Mouse (Mus musculus): Measurements from ENCODE around the gene Flt3l. TPM values are rescaled to one million over a fixed set of nuclear protein-coding genes. Genes with fewer than 3 reads are reported as not detected.
"Not testable (repeated sequence)": the region's sequence is repeated elsewhere in the genome, so short reads cannot be mapped to it uniquely, and the experiment has no call there.

Flt3l gene
- polyA plus RNA-seq, 1 experiment: 29.6 TPM

GRCm38 (mm10) chr7:45103652-45104180 lies 32.5 kb downstream of the Flt3l start, which contains the start of gene Fcgrt:
TSS of gene Fcgrt (minus strand) at chr7:45103851.
- DNase-seq (ENCODE audit: extremely low spot score in 1 of 2, low spot score in 1 of 2): peak; percentile 44 to 52

- no peak for DNase-seq (ENCODE audit: extremely low spot score in 1 of 2, low spot score in 1 of 2)
Measured at GRCm38 (mm10) chr7:45102940-45103585, 33.2 kb downstream of the Flt3l start.

GRCm38 (mm10) chr7:45102441-45102840 lies 33.8 kb downstream of the Flt3l start:
- DNase-seq (ENCODE audit: extremely low spot score in 1 of 2, low spot score in 1 of 2): no peak

GRCm38 (mm10) chr7:45100046-45100445 lies 36.2 kb downstream of the Flt3l start:
- no peak for DNase-seq (ENCODE audit: extremely low spot score in 1 of 2, low spot score in 1 of 2)

GRCm38 (mm10) chr7:45098541-45099240 lies 37.5 kb downstream of the Flt3l start:
- DNase-seq (ENCODE audit: extremely low spot score in 1 of 2, low spot score in 1 of 2): no peak

- no peak for DNase-seq (ENCODE audit: extremely low spot score in 1 of 2, low spot score in 1 of 2)
Measured at GRCm38 (mm10) chr7:45097479-45097878, 38.8 kb downstream of the Flt3l start.

- DNase-seq (ENCODE audit: extremely low spot score in 1 of 2, low spot score in 1 of 2): not testable (repeated sequence)
Measured at GRCm38 (mm10) chr7:45095965-45096364, 40.3 kb downstream of the Flt3l start.

- DNase-seq (ENCODE audit: extremely low spot score in 1 of 2, low spot score in 1 of 2): no peak
Measured at GRCm38 (mm10) chr7:45095367-45095766, 40.9 kb downstream of the Flt3l start.

- no peak for DNase-seq (ENCODE audit: extremely low spot score in 1 of 2, low spot score in 1 of 2)
Measured at GRCm38 (mm10) chr7:45094121-45094520, 42.1 kb downstream of the Flt3l start.

GRCm38 (mm10) chr7:45093516-45093905 lies 42.7 kb downstream of the Flt3l start:
- DNase-seq (ENCODE audit: extremely low spot score in 1 of 2, low spot score in 1 of 2): no peak

GRCm38 (mm10) chr7:45092828-45093515 lies 43.3 kb downstream of the Flt3l start:
- no peak for DNase-seq (ENCODE audit: extremely low spot score in 1 of 2, low spot score in 1 of 2)

- DNase-seq (ENCODE audit: extremely low spot score in 1 of 2, low spot score in 1 of 2): peak in 1 of 2 experiments; percentile 27
Measured at GRCm38 (mm10) chr7:45092048-45092447, 44.2 kb downstream of the Flt3l start, which contains the start of gene Rcn3. TSS of gene Rcn3 (minus strand) at chr7:45092221.

- DNase-seq (ENCODE audit: extremely low spot score in 1 of 2, low spot score in 1 of 2): no peak
Measured at GRCm38 (mm10) chr7:45091001-45091990, 44.9 kb downstream of the Flt3l start.

- DNase-seq (ENCODE audit: extremely low spot score in 1 of 2, low spot score in 1 of 2): no peak
Measured at GRCm38 (mm10) chr7:45090251-45090977, 45.8 kb downstream of the Flt3l start.

- no peak for DNase-seq (ENCODE audit: extremely low spot score in 1 of 2, low spot score in 1 of 2)
Measured at GRCm38 (mm10) chr7:45088597-45088996, 47.6 kb downstream of the Flt3l start.

GRCm38 (mm10) chr7:45086084-45086483 lies 50.1 kb downstream of the Flt3l start:
- no peak for DNase-seq (ENCODE audit: extremely low spot score in 1 of 2, low spot score in 1 of 2)

GRCm38 (mm10) chr7:45083300-45083890 lies 52.8 kb downstream of the Flt3l start:
- no peak for DNase-seq (ENCODE audit: extremely low spot score in 1 of 2, low spot score in 1 of 2)

GRCm38 (mm10) chr7:45082401-45083299 lies 53.6 kb downstream of the Flt3l start:
- DNase-seq (ENCODE audit: extremely low spot score in 1 of 2, low spot score in 1 of 2): no peak
